Mouse (Mus musculus) bone marrow macrophage, adult 2 months (primary cell): ENCODE results near the gene Gm13030. TPM values are rescaled to one million over a fixed set of nuclear protein-coding genes. Genes with fewer than 3 reads are reported as not detected.
"Not testable (repeated sequence)": the region's sequence is repeated elsewhere in the genome, so short reads cannot be mapped to it uniquely, and the experiment has no call there.

Experiments used
- H3K27ac ChIP-seq: 2 replicates; pipeline ENCODE4 v1.5.1; 2012; ENCODE audit warnings: low read depth, low read length; ENCODE audit not compliant: insufficient read depth
- H3K4me1 ChIP-seq: 2 replicates; pipeline ENCODE4 v1.6.1; 2012; ENCODE audit warnings: low read length; ENCODE audit not compliant: control insufficient read depth, insufficient read depth
- H3K4me3 ChIP-seq: 2 replicates; pipeline ENCODE4 v1.5.1; 2012; ENCODE audit warnings: mild to moderate bottlenecking, low read length, moderate library complexity; ENCODE audit not compliant: insufficient read depth
- CTCF ChIP-seq: IDR thresholded peaks from 2 replicates; pipeline ENCODE4 v1.5.1; 2012; ENCODE audit warnings: low read depth, mild to moderate bottlenecking, low read length, moderate library complexity
- POLR2A ChIP-seq: IDR thresholded peaks from 2 replicates; pipeline ENCODE4 v1.6.1; 2012; ENCODE audit warnings: mild to moderate bottlenecking, low read depth, low read length, borderline replicate concordance
- polyA plus RNA-seq: library from polyadenylated mRNA; stranded (reverse); fragments of >200 nt; gene quantifications from 2 replicates; pipeline ENCODE4 v1.2.4, GENCODE M21; 2012; ENCODE audit not compliant: missing spikeins, insufficient read depth, insufficient read length

The Gm13030 gene
- not detected in 2 replicates for polyA plus RNA-seq

DNA sequence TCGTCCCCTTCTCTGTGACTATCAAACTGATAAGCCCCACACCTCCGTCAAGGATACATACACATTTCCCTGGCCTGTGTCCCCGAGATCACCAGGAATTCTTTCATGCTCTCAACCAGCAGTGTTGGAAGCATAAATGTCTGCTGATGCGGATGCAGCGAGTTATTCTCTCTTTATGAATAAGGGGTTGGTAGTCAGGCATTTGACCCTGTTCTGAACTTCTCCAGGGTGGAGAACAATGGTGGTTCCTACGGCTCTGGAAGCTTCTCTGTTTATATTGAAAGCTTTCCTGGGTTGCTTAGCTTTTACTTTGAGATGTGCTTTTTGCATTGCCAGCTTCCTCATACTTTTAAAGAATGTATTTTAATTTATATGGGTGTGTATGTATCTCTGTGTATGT is at the start of gene Gm13030:
TSS of gene Gm13030 (minus strand) at position 101 of the 400 bp plus-strand sequence.
- TF ChIP-seq POLR2A (no peak), CTCF (no peak)
- Histone ChIP-seq H3K4me3 (no peak within 1 kb of the TSS), H3K4me1 (peaks cover 25% of the 10 kb centered on the region), H3K27ac (no peak within 1 kb of the TSS)

DNA sequence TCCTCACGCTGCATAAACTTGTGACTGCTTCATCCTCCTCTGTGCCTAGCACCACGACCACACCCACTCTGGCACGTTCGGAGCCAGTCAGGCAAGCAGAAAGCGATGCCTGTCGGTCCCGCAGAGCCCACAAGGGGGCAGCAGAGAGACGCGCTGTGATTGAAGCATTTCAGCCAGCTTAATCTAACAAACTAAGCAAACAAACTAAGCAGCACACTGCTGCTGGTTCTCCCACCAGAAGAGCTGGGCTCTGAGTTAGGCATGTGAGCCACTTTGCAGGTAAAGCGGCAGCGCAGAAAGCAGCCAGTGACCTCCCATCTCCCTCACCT is 48.3 kb upstream of the Gm13030 start:
- H3K4me3 ChIP-seq, result no peak overlapping the region

DNA sequence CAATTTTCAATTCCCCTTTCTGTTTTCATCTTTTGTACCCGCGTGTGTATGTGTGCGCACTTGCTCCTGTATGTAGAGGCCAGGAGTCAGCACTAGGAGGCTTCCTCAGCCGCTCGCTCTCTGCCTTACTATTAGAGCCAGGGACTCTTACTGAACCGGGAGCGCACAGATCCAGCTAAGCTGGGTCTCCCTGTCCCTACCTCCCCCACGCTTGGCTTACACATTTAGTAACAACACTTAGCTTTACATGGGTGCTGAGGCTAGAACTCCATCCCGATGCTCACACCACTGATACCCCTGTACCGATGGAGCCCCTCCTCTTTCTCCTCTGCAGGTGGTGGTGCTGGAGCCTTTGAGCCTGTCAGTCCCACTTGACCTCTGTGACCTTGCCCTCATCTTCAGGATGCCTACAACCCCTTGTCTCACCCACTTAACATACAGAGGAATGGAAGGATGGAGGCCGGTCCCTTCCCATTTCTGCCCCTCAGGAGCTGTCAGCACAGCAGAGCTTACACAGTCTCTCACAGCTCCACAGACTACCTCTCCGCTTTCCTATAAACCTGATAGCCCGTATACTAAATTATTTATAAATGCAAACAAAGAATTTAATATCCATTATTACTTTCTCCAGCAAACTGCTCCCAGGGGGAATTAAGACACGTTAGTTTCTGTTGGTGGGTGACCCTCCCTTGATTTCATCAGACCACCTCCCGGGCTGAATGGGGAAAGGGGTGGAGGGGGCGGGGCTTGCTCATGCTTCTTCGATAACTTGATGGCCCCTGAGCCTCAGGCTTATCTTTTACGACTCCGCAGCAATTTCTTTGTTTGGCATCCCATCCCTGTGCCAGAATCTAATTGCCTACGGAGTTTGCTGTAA is 47.7 kb upstream of the Gm13030 start:
- Histone ChIP-seq H3K4me1 (no peaks in the 10 kb centered on the region), H3K4me3 (no peak overlapping the region), H3K27ac (no peak overlapping the region)
- TF ChIP-seq CTCF (no peak), POLR2A (no peak)

More for the DNA sequence above, 48.3 kb upstream of the Gm13030 start:
- H3K27ac ChIP-seq, result no peak overlapping the region
- TF ChIP-seq CTCF (peak; percentile 72), POLR2A (no peak)
- no peaks in the 10 kb centered on the region for H3K4me1 ChIP-seq

DNA sequence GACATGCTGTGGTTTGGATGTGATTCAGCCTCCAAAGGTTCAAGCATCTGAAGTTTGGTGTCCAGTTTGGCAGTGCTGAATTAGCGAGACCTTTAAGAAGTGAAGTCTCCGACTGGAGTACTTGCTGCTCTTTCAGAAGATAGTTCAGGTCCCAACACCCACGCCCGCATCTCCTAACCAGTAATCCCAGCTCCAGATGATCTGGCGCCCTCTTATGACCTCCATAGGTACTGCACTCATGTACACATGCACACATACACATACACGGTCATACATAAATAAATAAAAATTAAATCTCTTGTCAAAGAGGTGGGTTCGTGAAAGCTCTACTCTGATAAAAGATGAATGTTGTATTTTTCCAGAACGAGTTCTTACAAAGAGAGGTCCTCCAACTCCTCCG is 43.5 kb upstream of the Gm13030 start:
- no peak for TF ChIP-seq POLR2A
- TF ChIP-seq CTCF, result 0 out of 2 replicates have a peak, but pooled peaks have one; percentile 8
- H3K4me1 ChIP-seq, result peaks cover 12% of the 10 kb centered on the region
- H3K4me3 ChIP-seq, result no peak overlapping the region
- no peak overlapping the region for H3K27ac ChIP-seq

DNA sequence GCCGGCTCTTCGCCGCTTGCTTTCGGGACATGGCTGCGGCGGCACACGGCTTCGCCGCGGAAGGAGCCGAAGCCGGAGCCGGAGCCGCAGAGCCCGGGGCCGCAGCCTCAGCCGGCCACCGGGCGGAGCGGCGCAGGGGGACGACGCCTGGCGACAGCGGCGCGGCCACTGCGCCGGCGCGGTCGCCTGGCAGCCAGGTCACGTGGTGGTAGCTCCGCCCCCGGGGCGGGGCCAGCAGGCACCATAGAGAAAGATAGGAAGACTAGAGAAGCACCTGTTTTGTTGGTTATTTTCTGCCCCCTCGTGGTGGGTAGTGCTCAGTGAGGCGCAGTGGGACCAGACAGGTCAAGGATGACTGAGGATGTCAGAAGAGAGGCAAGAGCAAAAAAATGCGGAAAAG is 40.0 kb upstream of the Gm13030 start, which contains the start of gene Otud3:
TSS of gene Otud3 (minus strand) at position 149 of the 400 bp plus-strand sequence.
- Histone ChIP-seq H3K4me3 (peak within 1 kb of the TSS; percentile 67), H3K27ac (no peak within 1 kb of the TSS), H3K4me1 (peaks cover 26% of the 10 kb centered on the region)
- peak; percentile 84; the same call in 1 of the 2 replicates for TF ChIP-seq POLR2A
- TF ChIP-seq CTCF, result peak; percentile 44

DNA sequence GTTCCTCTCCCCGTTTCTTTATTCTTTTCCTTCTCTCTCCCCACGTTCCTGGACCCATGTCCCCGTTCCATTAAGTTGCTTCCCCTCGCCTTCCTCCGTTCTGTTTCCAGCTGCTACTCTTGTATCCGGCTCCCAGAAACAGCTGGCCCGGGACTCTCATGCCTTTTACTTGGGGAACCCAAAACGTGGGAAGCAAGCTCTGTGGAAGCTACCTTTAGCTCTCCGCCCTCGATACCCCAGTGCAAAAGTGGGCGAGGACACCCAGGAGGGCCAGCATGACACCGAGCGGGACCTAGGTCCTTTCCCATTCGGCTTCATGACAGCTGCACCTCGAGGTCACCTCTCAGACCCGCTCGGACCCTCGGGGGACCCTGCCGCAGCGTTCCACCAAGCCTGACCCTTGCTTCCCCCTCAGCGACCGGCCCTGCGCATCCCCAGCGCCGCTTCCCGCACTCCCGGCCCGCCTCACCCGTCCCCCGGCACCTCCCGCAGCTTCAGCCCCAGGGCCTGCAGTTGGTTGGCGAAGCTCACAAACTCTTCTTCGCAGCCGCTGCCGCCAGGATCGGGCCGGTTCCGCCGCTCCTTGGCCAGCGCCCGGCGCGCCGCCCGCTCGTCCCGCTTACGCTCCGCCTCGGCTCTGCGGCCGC is 39.5 kb upstream of the Gm13030 start:
- Histone ChIP-seq H3K4me3 (peak overlapping the region; percentile 67), H3K27ac (no peak overlapping the region), H3K4me1 (peaks cover 26% of the 10 kb centered on the region)
- TF ChIP-seq CTCF (no peak), POLR2A (no peak)

DNA sequence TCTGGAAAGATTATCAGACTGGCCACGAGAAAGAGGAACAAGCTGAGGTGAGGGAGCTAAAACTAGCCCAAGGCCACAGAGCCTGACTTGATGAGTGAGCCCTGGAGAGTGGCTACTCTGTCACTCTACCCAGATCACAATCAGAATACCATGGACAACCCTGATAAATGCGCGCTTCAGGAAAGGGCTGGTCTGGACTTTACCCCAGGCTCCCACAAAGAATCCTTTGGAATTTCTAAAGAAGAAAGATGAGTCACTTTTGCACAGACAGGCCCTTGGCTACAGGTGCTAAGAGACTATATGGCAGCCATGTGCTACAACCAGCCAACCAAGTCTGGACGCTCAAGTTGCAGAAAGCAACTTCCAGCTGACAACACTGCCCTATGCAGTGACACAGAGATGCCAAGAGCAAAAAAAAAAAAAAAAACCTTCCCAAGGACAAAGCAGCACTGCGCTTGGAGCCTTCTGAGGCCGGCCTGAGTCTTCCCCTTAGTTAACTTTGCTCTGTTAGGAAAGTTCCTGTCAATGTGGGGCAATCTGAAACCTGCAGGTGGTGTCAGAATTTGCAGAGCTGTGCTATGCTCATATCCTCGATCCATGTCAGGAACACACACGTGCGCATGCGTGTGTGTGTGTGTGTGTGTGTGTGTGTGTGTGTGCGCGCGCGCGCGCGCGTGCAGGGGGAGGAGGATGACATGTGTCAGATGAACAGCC is 32.0 kb upstream of the Gm13030 start:
- Histone ChIP-seq H3K4me3 (no peak overlapping the region), H3K4me1 (no peaks in the 10 kb centered on the region; the same call in 1 of the 2 replicates), H3K27ac (no peak overlapping the region)
- TF ChIP-seq CTCF (no peak), POLR2A (no peak)

DNA sequence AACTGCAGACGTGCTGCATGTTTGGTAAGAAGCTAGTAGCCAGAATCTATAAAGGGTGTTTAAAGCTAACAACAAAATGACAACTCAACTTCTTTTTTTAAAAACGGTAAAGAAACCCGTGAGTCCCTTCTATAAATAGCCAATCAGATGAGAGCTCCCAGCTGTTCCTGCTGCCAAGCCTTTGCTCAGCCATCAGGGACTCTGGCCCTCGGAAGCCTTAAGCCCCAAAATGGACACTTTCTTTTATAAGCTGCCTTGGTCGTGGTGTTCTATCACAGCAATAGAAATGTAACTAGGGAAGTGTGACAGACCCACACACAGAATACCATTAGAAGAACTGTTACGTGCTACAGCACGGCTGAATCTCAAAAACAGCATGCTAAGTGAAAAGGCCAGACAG is 25.6 kb upstream of the Gm13030 start:
- H3K27ac ChIP-seq, result no peak overlapping the region
- H3K4me3 ChIP-seq, result no peak overlapping the region
- TF ChIP-seq CTCF (no peak), POLR2A (no peak)
- no peaks in the 10 kb centered on the region for H3K4me1 ChIP-seq

DNA sequence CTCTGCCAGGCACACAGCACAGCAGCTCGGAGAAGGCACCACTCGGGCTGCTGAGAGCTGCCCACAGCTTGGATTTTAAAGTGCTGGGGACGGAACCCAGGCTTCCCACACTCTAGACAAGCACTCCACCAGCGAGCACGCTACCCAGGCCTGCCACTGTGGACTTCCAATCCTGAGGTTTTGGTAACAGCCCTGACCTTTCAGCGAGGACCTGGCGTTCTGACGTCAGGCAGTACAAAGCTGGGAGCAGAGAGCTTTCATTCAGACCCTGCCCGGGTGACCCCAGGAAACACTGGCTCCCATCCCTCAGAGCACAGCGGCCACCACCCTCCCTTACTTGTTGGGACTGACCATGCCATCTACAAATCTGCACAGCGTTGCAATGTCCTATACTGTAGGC is 20.0 kb upstream of the Gm13030 start:
- not testable (repeated sequence) for H3K4me1 ChIP-seq, H3K4me3 ChIP-seq, H3K27ac ChIP-seq
